In genomic region chr15:27788122-27788759, GRCm38 (mm10) we compare ENCODE assay signal across 10 mouse cellular contexts.
DNase-seq lines count a peak whose midpoint lies in the region; ATAC-seq and TF ChIP-seq lines count a peak whose summit lies in the region.
"Had no signal": no experiment of that assay in that cellular context is flagged by ENCODE, and none has a peak within 500 bp of the region (broad histone marks: within the 10 kb centered on the region; RNA-seq: fewer than 3 reads in every experiment).

No protein-coding gene starts in this region.

- no peaks in the 10 kb centered on the region for H3K36me3 ChIP-seq in kidney, adult 2 months (ENCODE audit: control insufficient read depth, insufficient read depth, low read length)
- no peaks in the 10 kb centered on the region for H3K36me3 ChIP-seq in heart, embryonic 13.5 days
- no peaks in the 10 kb centered on the region for H3K36me3 ChIP-seq in neural tube, embryonic 12.5 days

- peak; percentile 43 for ATAC-seq in heart, embryonic 13.5 days (ENCODE audit: extremely low read depth, insufficient number of reproducible peaks, low FRiP score, low TSS enrichment)
- ATAC-seq in neural tube, embryonic 12.5 days (ENCODE audit: low FRiP score, low read depth): no peak

- WGBS in kidney, adult 2 months: 46% methylated on average over 17 of the region's 17 CpGs
- 15% methylated on average over 17 of the region's 17 CpGs for WGBS in heart, embryonic 13.5 days
- WGBS in neural tube, embryonic 12.5 days: 50% methylated on average over 17 of the region's 17 CpGs

- no peak for TF ChIP-seq CTCF in kidney, adult 2 months (conservative IDR thresholded peaks at IDR 0.05; ENCODE audit: insufficient read depth, insufficient read length, low read depth, low read length)

- DNase-seq in kidney, adult 2 months: peak; percentile 28
- no peak for DNase-seq in kidney, adult 9 months
- DNase-seq in embryo, embryonic 10.5 days (ENCODE audit: low spot score): peak; percentile 77
- DNase-seq in liver: peak; percentile 36
- no peak for DNase-seq in cerebellum, postnatal 4 days (ENCODE audit: low spot score in 2 of 2)
- no peak for DNase-seq in ovary, postnatal 10 days (ENCODE audit: low spot score)

- TF ChIP-seq POLR2A in kidney, adult 2 months (IDR thresholded peaks at IDR 0.05; ENCODE audit: low read depth, low read length): no peak

- no peaks in the 10 kb centered on the region for H3K27me3 ChIP-seq in kidney, adult 2 months (replicated peaks; ENCODE audit: control insufficient read depth, insufficient read depth, low read length)
- no peaks in the 10 kb centered on the region for H3K27me3 ChIP-seq in heart, embryonic 13.5 days (replicated peaks)
- no peaks in the 10 kb centered on the region for H3K27me3 ChIP-seq in neural tube, embryonic 12.5 days (replicated peaks)
- H3K27me3 ChIP-seq: CH12.LX had no signal

- peaks cover 20% of the 10 kb centered on the region for H3K4me1 ChIP-seq in kidney, adult 2 months (ENCODE audit: control insufficient read depth, insufficient read depth, low read length)
- peaks cover 94% of the 10 kb centered on the region for H3K4me1 ChIP-seq in heart, embryonic 13.5 days
- H3K4me1 ChIP-seq in neural tube, embryonic 12.5 days: peaks cover 77% of the 10 kb centered on the region

- peak overlapping the region; percentile 40; the same call in 1 of the 2 replicates for H3K4me3 ChIP-seq in kidney, adult 2 months (ENCODE audit: insufficient read depth, low read depth, low read length)
- H3K4me3 ChIP-seq in heart, embryonic 13.5 days: peak overlapping the region; percentile 58
- H3K4me3 ChIP-seq in neural tube, embryonic 12.5 days: peak overlapping the region; percentile 27
- H3K4me3 ChIP-seq: megakaryocyte, embryonic 14.5 days had no signal

- H3K9ac ChIP-seq in heart, embryonic 13.5 days: peak overlapping the region; percentile 81
- peak overlapping the region; percentile 38 for H3K9ac ChIP-seq in neural tube, embryonic 12.5 days

- peak overlapping the region; percentile 17; the same call in 1 of the 2 replicates for H3K27ac ChIP-seq in kidney, adult 2 months (ENCODE audit: insufficient read depth, low read depth, low read length)
- peak overlapping the region; percentile 93 for H3K27ac ChIP-seq in heart, embryonic 13.5 days (replicated peaks)
- H3K27ac ChIP-seq in neural tube, embryonic 12.5 days: peak overlapping the region; percentile 65

- H3K9me3 ChIP-seq in heart, embryonic 13.5 days: no peaks in the 10 kb centered on the region
- H3K9me3 ChIP-seq in neural tube, embryonic 12.5 days: no peaks in the 10 kb centered on the region
- H3K9me3 ChIP-seq: megakaryocyte, embryonic 14.5 days had no signal

- peak overlapping the region; percentile 69 for H3K4me2 ChIP-seq in heart, embryonic 13.5 days
- peak overlapping the region; percentile 42 for H3K4me2 ChIP-seq in neural tube, embryonic 12.5 days (replicated peaks)

Comparison
In these comparisons a context has a peak if more than half of its experiments do, and no peak if none do; other contexts are left out.
1. DNase-seq: peak in kidney, adult 2 months (single experiment), embryo, embryonic 10.5 days (single experiment) and liver (single experiment); none in kidney, adult 9 months (single experiment), cerebellum, postnatal 4 days (0 of 2) and ovary, postnatal 10 days (single experiment).
2. H3K27ac ChIP-seq: peak in every context shown above with its lines; median percentile 93 in heart, embryonic 13.5 days; 65 in neural tube, embryonic 12.5 days; 17 in kidney, adult 2 months.
3. Peak in every context shown above with its lines, with median percentiles within 50 percentile points of each other: H3K4me3 ChIP-seq.